8 mouse cellular contexts compared by ENCODE assay signal in genomic region chr16:33878041-33878783, GRCm38 (mm10). TPM values are rescaled to one million over a fixed set of nuclear protein-coding genes. Genes with fewer than 3 reads are reported as not detected.
DNase-seq lines count a peak whose midpoint lies in the region; ATAC-seq lines count a peak whose summit lies in the region.

No protein-coding gene starts in this region.

- peak; percentile 27; the same call in 1 of the 2 replicates for ATAC-seq in hindbrain, embryonic 15.5 days (ENCODE audit: low FRiP score, low read depth)
- no peak for ATAC-seq in hindbrain, embryonic 14.5 days (ENCODE audit: low FRiP score)
- ATAC-seq in megakaryocyte-erythroid progenitor cell, adult 5-6 weeks (replicated peaks; ENCODE audit: low FRiP score, low TSS enrichment, poor library complexity, severe bottlenecking), result no peak

- H3K27me3 ChIP-seq in hindbrain, embryonic 15.5 days, result no peaks in the 10 kb centered on the region
- no peaks in the 10 kb centered on the region for H3K27me3 ChIP-seq in hindbrain, embryonic 14.5 days (ENCODE audit: control insufficient read depth, insufficient read depth, low read length)

- H3K9ac ChIP-seq in hindbrain, embryonic 15.5 days, result no peak overlapping the region
- H3K9ac ChIP-seq in hindbrain, embryonic 14.5 days, result no peak overlapping the region

- no peak overlapping the region for H3K4me3 ChIP-seq in hindbrain, embryonic 15.5 days
- no peak overlapping the region for H3K4me3 ChIP-seq in hindbrain, embryonic 14.5 days (replicated peaks; ENCODE audit: low read length)

- H3K36me3 ChIP-seq in hindbrain, embryonic 15.5 days, result no peaks in the 10 kb centered on the region
- no peaks in the 10 kb centered on the region for H3K36me3 ChIP-seq in hindbrain, embryonic 14.5 days (replicated peaks; ENCODE audit: control insufficient read depth, insufficient read depth)

- H3K27ac ChIP-seq in hindbrain, embryonic 15.5 days (replicated peaks), result 0 out of 2 replicates have a peak overlapping the region, but pooled peaks have one; percentile 23
- no peak overlapping the region for H3K27ac ChIP-seq in hindbrain, embryonic 14.5 days

- peaks cover 23% of the 10 kb centered on the region for H3K4me1 ChIP-seq in hindbrain, embryonic 15.5 days (replicated peaks)
- 0 out of 2 replicates have a peak, but pooled peaks cover 5% of the 10 kb centered on the region for H3K4me1 ChIP-seq in hindbrain, embryonic 14.5 days (replicated peaks; ENCODE audit: control insufficient read depth, insufficient read depth, low read length)

- no peaks in the 10 kb centered on the region for H3K9me3 ChIP-seq in hindbrain, embryonic 15.5 days
- H3K9me3 ChIP-seq in hindbrain, embryonic 14.5 days (ENCODE audit: control insufficient read depth, low read length), result no peaks in the 10 kb centered on the region

- DNase-seq in hindbrain, embryonic 14.5 days (ENCODE audit: low spot score), result no peak
- peak; percentile 20 for DNase-seq in WW6 (ENCODE audit: low read depth, low spot score)
- peak; percentile 63 for DNase-seq in gastrocnemius, postnatal 10 days
- peak; percentile 25 to 38 for DNase-seq in kidney, postnatal 4 days
- DNase-seq in testis, postnatal 10 days (ENCODE audit: low spot score), result peak; percentile 69
- no peak for DNase-seq in thymus, postnatal 0 days (ENCODE audit: low spot score)

- 60% methylated on average over 6 of the region's 6 CpGs for WGBS in hindbrain, embryonic 15.5 days
- WGBS in hindbrain, embryonic 14.5 days, result 65% methylated on average over 6 of the region's 6 CpGs

- no peak overlapping the region for H3K4me2 ChIP-seq in hindbrain, embryonic 15.5 days
- H3K4me2 ChIP-seq in hindbrain, embryonic 14.5 days (replicated peaks), result no peak overlapping the region

RNA-seq across cellular contexts. Expression of gene Itgb5, which starts 48.7 kb away (rescaled TPM):
- 21.3 and 22.7 TPM in 2 replicates for polyA plus RNA-seq in hindbrain, embryonic 15.5 days (2015; fragmentation: Nextera tagmentation; extraction: Ambion mirVana)
- polyA plus RNA-seq in hindbrain, embryonic 14.5 days (2014; fragmentation: Nextera tagmentation; extraction: Ambion mirVana), result 27.1 and 27.2 TPM in 2 replicates
- 10 to 100 TPM; 34.1 to 40.8 TPM for total RNA-seq in gastrocnemius, postnatal 10 days (2021)
- polyA plus RNA-seq in thymus, postnatal 0 days (2015; fragmentation: Nextera tagmentation; extraction: Ambion mirVana), result 5.1 and 5.5 TPM in 2 replicates
- total RNA-seq in megakaryocyte-erythroid progenitor cell, adult 5-6 weeks (2014; fragmentation: Nextera tagmentation), result not detected in 2 replicates
- 0.47 and 0.53 TPM in 2 replicates for total RNA-seq in megakaryocyte-erythroid progenitor cell, adult 5-6 weeks (2017)

Comparison
In these comparisons a context has a peak if more than half of its experiments do, and no peak if none do; other contexts are left out.
1. DNase-seq: peak in WW6 (single experiment), gastrocnemius, postnatal 10 days (single experiment), kidney, postnatal 4 days (2 of 2) and testis, postnatal 10 days (single experiment); none in hindbrain, embryonic 14.5 days (single experiment) and thymus, postnatal 0 days (single experiment).